Mouse (Mus musculus) right cerebral cortex, postnatal 14 days (tissue): Measurements from ENCODE around the gene Slc4a10.
"Not testable (repeated sequence)": the region's sequence is repeated elsewhere in the genome, so short reads cannot be mapped to it uniquely, and the experiment has no call there.

Experiments
- DNase-seq: peaks from one replicate; pipeline ENCODE4 v3.0.0; 2022

Slc4a10 gene

GRCm38 (mm10) chr2:62046421-62046845 lies at the start of gene Slc4a10:
Slc4a10 (plus strand) TSS chr2:62046462.
- peak; percentile 66 for DNase-seq

- not testable (repeated sequence) for DNase-seq
Observed at GRCm38 (mm10) chr2:62001251-62001650, 45.0 kb upstream of the Slc4a10 start.

- DNase-seq = no peak
Observed at GRCm38 (mm10) chr2:62018209-62018608, 28.1 kb upstream of the Slc4a10 start.

- peak; percentile 8 for DNase-seq
Observed at GRCm38 (mm10) chr2:62046861-62047503, 720 bp downstream of the Slc4a10 start.

GRCm38 (mm10) chr2:62047504-62048005 lies 1.3 kb downstream of the Slc4a10 start:
- DNase-seq = peak; percentile 61

GRCm38 (mm10) chr2:62048116-62048515 lies 1.9 kb downstream of the Slc4a10 start:
- DNase-seq = no peak

GRCm38 (mm10) chr2:62076512-62076911 lies 30.2 kb downstream of the Slc4a10 start:
- no peak for DNase-seq

- no peak for DNase-seq
Observed at GRCm38 (mm10) chr2:62087566-62087965, 41.3 kb downstream of the Slc4a10 start.

GRCm38 (mm10) chr2:62088715-62089114 lies 42.5 kb downstream of the Slc4a10 start:
- no peak for DNase-seq

GRCm38 (mm10) chr2:62089208-62089607 lies 42.9 kb downstream of the Slc4a10 start:
- no peak for DNase-seq

- DNase-seq = no peak
Observed at GRCm38 (mm10) chr2:62100526-62100925, 54.3 kb downstream of the Slc4a10 start.

GRCm38 (mm10) chr2:62115346-62115745 lies 69.1 kb downstream of the Slc4a10 start:
- no peak for DNase-seq

- DNase-seq = no peak
Observed at GRCm38 (mm10) chr2:62129975-62130374, 83.7 kb downstream of the Slc4a10 start.

- no peak for DNase-seq
Observed at GRCm38 (mm10) chr2:62134911-62135310, 88.6 kb downstream of the Slc4a10 start.

GRCm38 (mm10) chr2:62147636-62148035 lies 101.4 kb downstream of the Slc4a10 start:
- DNase-seq = no peak

GRCm38 (mm10) chr2:62149421-62149820 lies 103.2 kb downstream of the Slc4a10 start:
- DNase-seq = no peak

- DNase-seq = no peak
Observed at GRCm38 (mm10) chr2:62150830-62151229, 104.6 kb downstream of the Slc4a10 start.

GRCm38 (mm10) chr2:62210109-62210508 lies 163.8 kb downstream of the Slc4a10 start:
- DNase-seq = no peak

GRCm38 (mm10) chr2:62211106-62211505 lies 164.8 kb downstream of the Slc4a10 start:
- DNase-seq = no peak

GRCm38 (mm10) chr2:62227563-62227962 lies 181.3 kb downstream of the Slc4a10 start:
- DNase-seq = no peak

GRCm38 (mm10) chr2:62231271-62231670 lies 185.0 kb downstream of the Slc4a10 start:
- DNase-seq = no peak

- no peak for DNase-seq
Observed at GRCm38 (mm10) chr2:62244167-62244566, 197.9 kb downstream of the Slc4a10 start.

- DNase-seq = no peak
Observed at GRCm38 (mm10) chr2:62268467-62268866, 222.2 kb downstream of the Slc4a10 start.

GRCm38 (mm10) chr2:62271840-62272239 lies 225.6 kb downstream of the Slc4a10 start:
- DNase-seq = no peak

- no peak for DNase-seq
Observed at GRCm38 (mm10) chr2:62278779-62279178, 232.5 kb downstream of the Slc4a10 start.
